Mouse (Mus musculus) stomach, embryonic 16.5 days (tissue): ENCODE data around the gene Fam155a. TPM values are rescaled to one million over a fixed set of nuclear protein-coding genes. Genes with fewer than 3 reads are reported as not detected.

Source experiments
- ATAC-seq: fragments of 200-750 bp; cut with Nextera tagmentation; 2 replicates; pipeline ENCODE4 v1.8.0; 2017; ENCODE audit warnings: moderate number of reproducible peaks, moderate TSS enrichment; ENCODE audit not compliant: insufficient read depth, low FRiP score
- H3K27ac ChIP-seq: fragments of 300-500 bp; sonication (generic); 2 replicates; pipeline ENCODE4 v1.5.1; 2014; ENCODE audit warnings: low read length
- H3K27me3 ChIP-seq: fragments of 300-500 bp; sonication (generic); 2 replicates; pipeline ENCODE4 v1.6.1; 2014; ENCODE audit warnings: low read length, control low read depth, mixed read lengths; ENCODE audit not compliant: control insufficient read depth, insufficient read depth
- H3K36me3 ChIP-seq: fragments of 300-500 bp; sonication (generic); 2 replicates; pipeline ENCODE4 v1.6.1; 2014; ENCODE audit warnings: low read length; ENCODE audit not compliant: control insufficient read depth, insufficient read depth
- H3K4me1 ChIP-seq: fragments of 300-500 bp; sonication (generic); 2 replicates; pipeline ENCODE4 v1.6.1; 2014; ENCODE audit warnings: low read length, control low read depth, mixed read lengths; ENCODE audit not compliant: control insufficient read depth, insufficient read depth
- H3K4me2 ChIP-seq: fragments of 300-500 bp; sonication (generic); 2 replicates; pipeline ENCODE4 v1.6.1; 2014; ENCODE audit warnings: low read depth, low read length, mixed read lengths
- H3K4me3 ChIP-seq: fragments of 300-500 bp; sonication (generic); replicated peaks from 2 replicates; pipeline ENCODE4 v1.5.1; 2014; ENCODE audit warnings: mild to moderate bottlenecking, low read length
- H3K9ac ChIP-seq: fragments of 300-500 bp; sonication (generic); 2 replicates; pipeline ENCODE4 v1.6.1; 2014; ENCODE audit warnings: low read length
- H3K9me3 ChIP-seq: fragments of 300-500 bp; sonication (generic); replicated peaks from 2 replicates; pipeline ENCODE4 v1.6.1; 2016; ENCODE audit warnings: low read length, control low read depth; ENCODE audit not compliant: control insufficient read depth
- WGBS: fragments of 180-500 bp; shearing (Covaris S2); extraction: QIAGEN DNeasy Blood & Tissue Kit; methylation state at CpG from one replicate; pipeline ENCODE4 v1.1.7; 2014; 5-methylcytosine and 5-hydroxymethylcytosine counted together
- polyA plus RNA-seq: library from polyadenylated mRNA; unstranded; fragments of >200 nt; fragmentation: Nextera tagmentation; extraction: Ambion mirVana; gene quantifications from 2 replicates; pipeline ENCODE4 v1.2.1, GENCODE M21; 2015

The Fam155a gene
- polyA plus RNA-seq, 1 experiment from 2014 or later, result 1.0 TPM

- no peak overlapping the region for H3K4me3 ChIP-seq
Measured at GRCm38 (mm10) chr8:9546429-9546828, 224.5 kb downstream of the Fam155a start.

GRCm38 (mm10) chr8:9545665-9546064, 225.3 kb downstream of the Fam155a start:
- 36% methylated on average over 2 of the region's 2 CpGs for WGBS
- no peak overlapping the region for H3K27ac ChIP-seq
- no peak overlapping the region for H3K4me2 ChIP-seq
- H3K9me3 ChIP-seq, result no peaks in the 10 kb centered on the region
- H3K36me3 ChIP-seq, result no peaks in the 10 kb centered on the region
- no peak overlapping the region for H3K4me3 ChIP-seq
- H3K27me3 ChIP-seq, result no peaks in the 10 kb centered on the region
- no peak for ATAC-seq
- H3K4me1 ChIP-seq, result 0 out of 2 replicates have a peak, but pooled peaks cover 3% of the 10 kb centered on the region
- no peak overlapping the region for H3K9ac ChIP-seq

More at GRCm38 (mm10) chr8:9546429-9546828, 224.5 kb downstream of the Fam155a start:
- Histone ChIP-seq H3K4me1 (0 out of 2 replicates have a peak, but pooled peaks cover 3% of the 10 kb centered on the region), H3K27me3 (no peaks in the 10 kb centered on the region), H3K27ac (no peak overlapping the region), H3K9ac (no peak overlapping the region), H3K36me3 (no peaks in the 10 kb centered on the region), H3K4me2 (no peak overlapping the region), H3K9me3 (no peaks in the 10 kb centered on the region)
- ATAC-seq, result no peak
- WGBS, result 56% methylated on average over 6 of the region's 6 CpGs

DNA sequence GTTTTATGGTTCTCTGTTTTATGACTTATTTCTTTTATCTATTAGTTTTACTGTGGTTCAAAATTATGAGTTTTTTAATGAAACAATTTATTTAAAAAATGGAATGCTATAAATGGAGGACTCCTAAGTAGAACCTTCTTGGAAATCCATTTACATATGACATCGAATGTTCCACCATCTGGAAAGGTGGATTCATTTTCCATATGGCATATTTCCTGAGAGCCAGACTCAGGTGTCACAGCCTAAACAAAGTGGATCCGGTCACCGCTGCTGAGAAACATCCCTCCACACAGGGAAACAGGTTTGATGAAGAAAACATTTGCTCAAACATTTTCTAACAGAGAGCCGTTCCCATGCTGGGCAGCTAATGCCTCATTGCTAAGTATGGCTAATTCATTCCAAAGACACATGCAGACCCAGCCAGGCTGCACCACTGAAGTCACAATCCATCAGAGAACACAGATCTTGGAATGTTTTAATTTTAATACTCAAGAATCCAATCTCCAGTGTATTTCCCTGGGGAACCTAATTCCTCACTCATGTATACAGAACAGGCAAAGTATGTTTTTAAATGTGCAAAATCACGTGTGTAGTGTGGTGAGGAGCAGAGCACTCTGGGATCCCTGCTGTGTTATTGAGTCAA, 235.1 kb downstream of the Fam155a start:
- Histone ChIP-seq H3K4me3 (no peak overlapping the region), H3K36me3 (no peaks in the 10 kb centered on the region), H3K9me3 (no peaks in the 10 kb centered on the region), H3K9ac (no peak overlapping the region), H3K27me3 (no peaks in the 10 kb centered on the region), H3K4me1 (no peaks in the 10 kb centered on the region), H3K4me2 (no peak overlapping the region), H3K27ac (no peak overlapping the region)
- WGBS, result 65% methylated on average over 5 of the region's 5 CpGs
- ATAC-seq, result no peak

- ATAC-seq, result no peak
- Histone ChIP-seq H3K27ac (no peak overlapping the region), H3K4me1 (no peaks in the 10 kb centered on the region), H3K27me3 (no peaks in the 10 kb centered on the region), H3K9me3 (no peaks in the 10 kb centered on the region), H3K36me3 (no peaks in the 10 kb centered on the region), H3K9ac (no peak overlapping the region), H3K4me3 (no peak overlapping the region), H3K4me2 (no peak overlapping the region)
- 76% methylated on average over 3 of the region's 3 CpGs for WGBS
Measured at GRCm38 (mm10) chr8:9526515-9526914, 244.4 kb downstream of the Fam155a start.

- no peak overlapping the region for H3K27ac ChIP-seq
- no peaks in the 10 kb centered on the region for H3K4me1 ChIP-seq
- H3K4me3 ChIP-seq, result no peak overlapping the region
- no peak overlapping the region for H3K4me2 ChIP-seq
- H3K36me3 ChIP-seq, result no peaks in the 10 kb centered on the region
- 57% methylated on average over 2 of the region's 2 CpGs for WGBS
- no peaks in the 10 kb centered on the region for H3K27me3 ChIP-seq
- ATAC-seq, result no peak
- no peak overlapping the region for H3K9ac ChIP-seq
- no peaks in the 10 kb centered on the region for H3K9me3 ChIP-seq
Measured at GRCm38 (mm10) chr8:9521577-9521976, 249.4 kb downstream of the Fam155a start.

DNA sequence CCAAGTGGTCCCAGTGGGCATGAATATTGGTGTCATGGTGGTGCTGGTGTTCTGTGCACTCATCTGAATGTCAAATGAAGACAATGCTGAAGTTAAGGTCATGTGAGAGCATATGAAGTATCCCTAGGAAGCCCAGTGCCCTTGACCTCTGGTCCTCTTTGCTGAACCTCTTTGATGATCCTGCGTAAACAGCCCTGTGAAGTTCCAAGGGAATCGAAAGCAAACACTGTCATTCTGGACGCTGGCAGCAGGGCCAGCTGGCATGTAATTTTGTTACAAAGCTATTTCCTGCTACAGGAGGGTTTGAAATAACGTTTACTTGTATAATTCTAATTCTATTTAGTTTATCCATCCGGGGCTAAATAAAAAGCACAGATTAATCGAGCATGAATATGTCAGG, 270.2 kb downstream of the Fam155a start:
- no peak overlapping the region for H3K9ac ChIP-seq
- no peaks in the 10 kb centered on the region for H3K9me3 ChIP-seq
- 26% methylated on average over 6 of the region's 6 CpGs for WGBS
- no peaks in the 10 kb centered on the region for H3K27me3 ChIP-seq
- no peak overlapping the region for H3K4me2 ChIP-seq
- no peak overlapping the region for H3K27ac ChIP-seq
- ATAC-seq, result no peak
- no peaks in the 10 kb centered on the region for H3K36me3 ChIP-seq
- H3K4me1 ChIP-seq, result no peaks in the 10 kb centered on the region
- H3K4me3 ChIP-seq, result no peak overlapping the region

GRCm38 (mm10) chr8:9494225-9494598, 276.7 kb downstream of the Fam155a start:
- WGBS, result 44% methylated on average over 1 of the region's 1 CpGs
- no peak for ATAC-seq

GRCm38 (mm10) chr8:9493557-9494224, 277.3 kb downstream of the Fam155a start:
- no peak for ATAC-seq
- no peaks in the 10 kb centered on the region for H3K4me1 ChIP-seq
- WGBS, result 43% methylated on average over 8 of the region's 8 CpGs
- no peaks in the 10 kb centered on the region for H3K27me3 ChIP-seq
- H3K4me3 ChIP-seq, result no peak overlapping the region
- H3K9ac ChIP-seq, result no peak overlapping the region
- H3K9me3 ChIP-seq, result no peaks in the 10 kb centered on the region
- no peak overlapping the region for H3K4me2 ChIP-seq
- no peak overlapping the region for H3K27ac ChIP-seq
- no peaks in the 10 kb centered on the region for H3K36me3 ChIP-seq

More at GRCm38 (mm10) chr8:9494225-9494598, 276.7 kb downstream of the Fam155a start:
- Histone ChIP-seq H3K27ac (no peak overlapping the region), H3K27me3 (no peaks in the 10 kb centered on the region), H3K9ac (no peak overlapping the region), H3K9me3 (no peaks in the 10 kb centered on the region), H3K36me3 (no peaks in the 10 kb centered on the region), H3K4me2 (no peak overlapping the region), H3K4me1 (no peaks in the 10 kb centered on the region), H3K4me3 (no peak overlapping the region)

DNA sequence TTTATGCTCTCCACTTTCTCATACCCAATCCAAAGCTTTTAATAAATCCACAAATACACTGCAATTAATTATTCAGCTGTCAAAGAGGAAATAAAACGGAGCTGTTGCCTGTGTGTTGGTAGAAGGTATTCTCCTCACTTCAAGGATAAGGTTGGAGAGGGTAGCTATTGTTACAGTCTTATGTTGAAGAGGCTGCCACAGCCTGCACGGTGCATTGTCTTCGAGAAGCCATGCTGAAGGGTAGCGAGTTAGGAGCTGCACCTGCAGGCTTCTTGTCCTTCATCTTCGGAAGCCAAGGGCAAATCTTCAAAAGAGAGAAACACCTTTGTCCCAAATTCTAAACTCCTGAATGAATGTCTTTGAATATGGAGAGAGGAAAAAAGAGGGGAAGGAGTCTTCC, 288.4 kb downstream of the Fam155a start:
- H3K27ac ChIP-seq, result no peak overlapping the region
- no peak for ATAC-seq
- H3K4me2 ChIP-seq, result no peak overlapping the region
- H3K4me3 ChIP-seq, result no peak overlapping the region
- WGBS, result 68% methylated on average over 5 of the region's 5 CpGs
- H3K9me3 ChIP-seq, result no peaks in the 10 kb centered on the region
- H3K27me3 ChIP-seq, result no peaks in the 10 kb centered on the region
- H3K36me3 ChIP-seq, result no peaks in the 10 kb centered on the region
- H3K9ac ChIP-seq, result no peak overlapping the region
- no peaks in the 10 kb centered on the region for H3K4me1 ChIP-seq
